ENCODE assay signal across 8 mouse cellular contexts in the genomic region with DNA sequence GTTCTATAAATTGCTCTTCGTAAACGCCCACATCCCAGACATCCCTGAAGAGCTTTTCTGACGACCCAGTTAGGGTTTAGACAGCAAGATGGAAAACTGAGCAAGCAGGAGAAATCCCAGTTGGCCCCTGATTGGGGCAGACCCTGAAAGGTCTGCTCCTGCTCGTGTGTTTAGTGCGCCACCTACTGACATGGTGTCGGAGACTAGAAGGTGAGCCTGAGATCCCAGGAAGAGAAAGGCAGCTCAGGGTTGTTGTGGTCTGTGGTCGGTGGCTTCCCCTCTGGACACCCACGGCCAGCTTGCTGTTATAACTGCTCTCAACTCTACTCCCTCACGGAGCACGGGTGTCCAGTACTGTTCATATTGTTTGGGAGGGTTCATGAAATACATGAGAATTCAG. TPM values are rescaled to one million over a fixed set of nuclear protein-coding genes. Genes with fewer than 3 reads are reported as not detected.
A peak's percentile ranks its signal among the peaks of the same experiment; 100 is the strongest.
DNase-seq lines count a peak whose midpoint lies in the region; ATAC-seq and TF ChIP-seq lines count a peak whose summit lies in the region.

No protein-coding gene starts in this region.

- H3K9me3 ChIP-seq in hindbrain, postnatal 0 days (ENCODE audit: low read length), result no peaks in the 10 kb centered on the region

- H3K4me1 ChIP-seq in hindbrain, postnatal 0 days (ENCODE audit: insufficient read depth, low read length), result peaks cover 4% of the 10 kb centered on the region; the same call in 1 of the 2 replicates

- no peak overlapping the region for H3K9ac ChIP-seq in hindbrain, postnatal 0 days (replicated peaks; ENCODE audit: low read length)

- intact Hi-C loops in left cerebral cortex, adult 2 months (cut with DNase I), result loop anchor here (1.0 to 10.0 kb wide), 4 partner anchors 128 to 605 kb away; no protein-coding TSS in a partner anchor

- H3K27me3 ChIP-seq in hindbrain, postnatal 0 days (ENCODE audit: insufficient read depth, low read length), result no peaks in the 10 kb centered on the region

- H3K27ac ChIP-seq in hindbrain, postnatal 0 days, result no peak overlapping the region
- H3K27ac ChIP-seq in left cerebral cortex, adult 2 months, result peak overlapping the region; percentile 21; the same call in 1 of the 2 replicates
- H3K27ac ChIP-seq in macrophage, result peak overlapping the region; percentile 62

- H3K36me3 ChIP-seq in hindbrain, postnatal 0 days (ENCODE audit: insufficient read depth, low read length), result no peaks in the 10 kb centered on the region
- H3K36me3 ChIP-seq in macrophage (ENCODE audit: inconsistent target), result no peaks in the 10 kb centered on the region

- H3K4me3 ChIP-seq in hindbrain, postnatal 0 days (ENCODE audit: low read length), result no peak overlapping the region
- peak overlapping the region; percentile 26; the same call in 1 of the 2 replicates for H3K4me3 ChIP-seq in left cerebral cortex, adult 2 months
- H3K4me3 ChIP-seq in macrophage (ENCODE audit: inconsistent target), result peak overlapping the region; percentile 28

- 0 out of 2 replicates have a peak overlapping the region, but pooled peaks have one; percentile 13 for H3K4me2 ChIP-seq in hindbrain, postnatal 0 days (ENCODE audit: low read depth, low read length)

- peak; percentile 88 for TF ChIP-seq CTCF in hindbrain, postnatal 0 days (IDR thresholded peaks at IDR 0.05; ENCODE audit: low read depth)
- TF ChIP-seq CTCF in left cerebral cortex, adult 2 months (IDR thresholded peaks at IDR 0.05), result peak; percentile 82

- peak; percentile 90 for DNase-seq in NIH3T3 (ENCODE audit: low read depth)
- peak; percentile 61 for DNase-seq in cerebellum, adult 9-11 months
- peak; percentile 83 for DNase-seq in gastrocnemius, adult 18-20 months (ENCODE audit: low spot score)
- peak; percentile 90 for DNase-seq in hindbrain, postnatal 0 days (ENCODE audit: low spot score)
- peak; percentile 67 to 69 for DNase-seq in left cerebral cortex, adult 2 months (ENCODE audit: extremely low spot score in 1 of 2, low spot score in 2 of 2)
- DNase-seq in right cerebral cortex, adult 18-20 months, result peak; percentile 75
- DNase-seq in urinary bladder, postnatal 14 days (ENCODE audit: low spot score), result peak; percentile 84

- no peaks in the 10 kb centered on the region for H3K79me2 ChIP-seq in macrophage (ENCODE audit: inconsistent target)

- ATAC-seq in hindbrain, postnatal 0 days, result peak; percentile 84

- WGBS in hindbrain, postnatal 0 days, result 8% methylated on average over 10 of the region's 10 CpGs
- 13% methylated on average over 8 of the region's 10 CpGs for WGBS in macrophage (ENCODE audit: missing documents)

RNA-seq across cellular contexts. Expression of gene Ccdc80, which starts 3.2 kb away (rescaled TPM):
- total RNA-seq in gastrocnemius, adult 18-20 months (2021), result 10 to 100 TPM; 13.2 to 26.4 TPM
- 6.2 and 14.5 TPM in 2 replicates for total RNA-seq in hindbrain, postnatal 0 days (2014; rRNA removed)
- polyA plus RNA-seq in hindbrain, postnatal 0 days (2015; fragmentation: Nextera tagmentation; extraction: Ambion mirVana), result 13.6 and 14.9 TPM in 2 replicates
- 1 to 10 TPM; 5.1 to 5.7 TPM for total RNA-seq in left cerebral cortex, adult 2 months (2021)
- 10 to 100 TPM in 1 of 26 experiments, under 1 TPM in 11, not detected in 14; 0.16 to 36.5 (median 0.33) TPM for total RNA-seq in macrophage (2018; cell fraction: chromatin; rRNA removed)
- total RNA-seq in macrophage (2018; cell fraction: cytosol; rRNA removed), result under 1 TPM in 23 of 26 experiments, not detected in 3; 0.03 to 0.45 (median 0.07) TPM
- 1 to 10 TPM in 1 of 26 experiments, under 1 TPM in 3, not detected in 22; 0.15 to 4.8 (median 0.35) TPM for total RNA-seq in macrophage (2018; cell fraction: nucleus; rRNA removed)
- polyA plus RNA-seq in macrophage (2018), result 0.03 to 0.09 TPM in 2 of 3 replicates, not detected in the other
